Mouse (Mus musculus) C2C12 (cell line): ENCODE results near the gene Dgkd. TPM values are rescaled to one million over a fixed set of nuclear protein-coding genes. Genes with fewer than 3 reads are reported as not detected.
A peak's percentile ranks its signal among the peaks of the same experiment; 100 is the strongest.

ENCODE experiments used
- H3K27me3 ChIP-seq: one replicate; pipeline ENCODE4 v1.6.1; 2011; ENCODE audit not compliant: control insufficient read depth, insufficient read depth, insufficient read length
- H3K36me3 ChIP-seq: one replicate; pipeline ENCODE4 v1.6.1; 2011; ENCODE audit not compliant: control insufficient read depth, insufficient read depth
- H3K4me3 ChIP-seq: one replicate; pipeline ENCODE4 v1.5.1; 2011; ENCODE audit warnings: mild to moderate bottlenecking, control low read depth; ENCODE audit not compliant: poor library complexity, insufficient read depth, severe bottlenecking
- H3K79me2 ChIP-seq: one replicate; pipeline ENCODE4 v1.6.1; 2011; ENCODE audit not compliant: control insufficient read depth, insufficient read depth
- H3K79me3 ChIP-seq: one replicate; pipeline ENCODE4 v1.6.1; 2011; ENCODE audit warnings: low read depth, control low read depth
- H3ac ChIP-seq: one replicate; pipeline ENCODE3; 2011; ENCODE audit warnings: low read depth; ENCODE audit not compliant: control insufficient read depth, insufficient read length
- CEBPB ChIP-seq: IDR thresholded peaks from one replicate; pipeline ENCODE4 v1.6.1; 2011; ENCODE audit warnings: low read depth, mild to moderate bottlenecking, control low read depth, moderate library complexity
- CTCF ChIP-seq: IDR thresholded peaks from one replicate; pipeline ENCODE4 v1.5.1; 2011; ENCODE audit not compliant: control insufficient read depth, insufficient read depth, insufficient read length
- FOSL1 ChIP-seq: IDR thresholded peaks from one replicate; pipeline ENCODE4 v1.8.0; 2011; ENCODE audit warnings: mild to moderate bottlenecking, low read length; ENCODE audit not compliant: poor library complexity, insufficient read depth, severe bottlenecking
- MAX ChIP-seq: IDR thresholded peaks from one replicate; pipeline ENCODE4 v1.6.1; 2011; ENCODE audit warnings: mild to moderate bottlenecking, control low read depth
- MYOD1 ChIP-seq: IDR thresholded peaks from one replicate; pipeline ENCODE4 v1.6.1; 2011; ENCODE audit warnings: low read depth; ENCODE audit not compliant: control insufficient read depth, insufficient read length
- MYOG ChIP-seq: IDR thresholded peaks from one replicate; pipeline ENCODE4 v1.6.1; 2011; ENCODE audit not compliant: control insufficient read depth, insufficient read length; ENCODE audit errors: extremely low read depth
- USF1 ChIP-seq: IDR thresholded peaks from one replicate; pipeline ENCODE4 v1.6.1; 2011; ENCODE audit warnings: low read depth, mild to moderate bottlenecking, control low read depth, moderate library complexity
- polyA plus RNA-seq: library from polyadenylated mRNA; unstranded; fragments of >200 nt; fragmentation: generic; extraction: Trizol; gene quantifications from one replicate; pipeline ENCODE4 v1.2.1, GENCODE M21; 2012; ENCODE audit warnings: missing spikeins

Dgkd gene
- polyA plus RNA-seq, 1 experiment = 20.4 TPM

GRCm38 (mm10) chr1:87960752-87961151 is 107.7 kb downstream of the Dgkd start:
- no peaks in the 10 kb centered on the region for H3K79me3 ChIP-seq
- peaks cover 55% of the 10 kb centered on the region for H3K36me3 ChIP-seq
- H3K4me3 ChIP-seq = no peak overlapping the region
- H3K79me2 ChIP-seq = no peaks in the 10 kb centered on the region
- H3ac ChIP-seq = no peak overlapping the region
- TF ChIP-seq CEBPB = no peak
- no peak for TF ChIP-seq USF1
- TF ChIP-seq FOSL1 = no peak
- no peak for TF ChIP-seq MYOD1
- no peak for TF ChIP-seq MAX
- no peak for TF ChIP-seq MYOG
- no peaks in the 10 kb centered on the region for H3K27me3 ChIP-seq

- no peak for TF ChIP-seq USF1
- peak; percentile 28 for TF ChIP-seq CEBPB
Measured at GRCm38 (mm10) chr1:87961459-87962167, 108.5 kb downstream of the Dgkd start.

DNA sequence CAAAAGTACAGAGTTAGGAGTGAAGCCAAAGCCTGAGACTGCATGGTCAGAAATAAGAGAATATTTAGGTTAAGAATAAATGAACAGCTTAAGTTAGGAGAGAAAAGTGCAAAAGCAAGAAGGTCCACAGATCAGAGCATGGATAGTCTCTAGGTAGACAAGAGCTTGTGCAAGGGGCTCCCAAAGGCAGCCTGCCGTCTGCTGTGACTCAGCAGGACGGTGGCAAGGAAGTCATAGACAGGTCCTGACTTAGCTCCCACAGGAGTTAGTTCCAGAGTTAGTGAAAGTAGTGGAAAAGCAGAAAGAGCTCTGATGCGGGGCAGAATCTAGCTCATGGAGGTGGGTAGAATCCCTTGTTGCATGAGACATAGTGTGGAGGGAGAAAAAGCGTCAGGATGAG is 117.3 kb downstream of the Dgkd start:
- Histone ChIP-seq H3K79me2 (no peaks in the 10 kb centered on the region), H3K79me3 (no peaks in the 10 kb centered on the region), H3K4me3 (no peak overlapping the region), H3K27me3 (no peaks in the 10 kb centered on the region), H3K36me3 (peaks cover 67% of the 10 kb centered on the region), H3ac (no peak overlapping the region)
- TF ChIP-seq FOSL1 = no peak
- TF ChIP-seq USF1 = no peak
- no peak for TF ChIP-seq CEBPB
- TF ChIP-seq MAX = no peak
- no peak for TF ChIP-seq MYOG
- TF ChIP-seq MYOD1 = no peak
- TF ChIP-seq CTCF = no peak

More at GRCm38 (mm10) chr1:87961459-87962167, 108.5 kb downstream of the Dgkd start:
- H3K79me3 ChIP-seq = no peaks in the 10 kb centered on the region
- H3ac ChIP-seq = no peak overlapping the region
- peaks cover 48% of the 10 kb centered on the region for H3K36me3 ChIP-seq
- H3K79me2 ChIP-seq = no peaks in the 10 kb centered on the region
- no peaks in the 10 kb centered on the region for H3K27me3 ChIP-seq
- no peak overlapping the region for H3K4me3 ChIP-seq

DNA sequence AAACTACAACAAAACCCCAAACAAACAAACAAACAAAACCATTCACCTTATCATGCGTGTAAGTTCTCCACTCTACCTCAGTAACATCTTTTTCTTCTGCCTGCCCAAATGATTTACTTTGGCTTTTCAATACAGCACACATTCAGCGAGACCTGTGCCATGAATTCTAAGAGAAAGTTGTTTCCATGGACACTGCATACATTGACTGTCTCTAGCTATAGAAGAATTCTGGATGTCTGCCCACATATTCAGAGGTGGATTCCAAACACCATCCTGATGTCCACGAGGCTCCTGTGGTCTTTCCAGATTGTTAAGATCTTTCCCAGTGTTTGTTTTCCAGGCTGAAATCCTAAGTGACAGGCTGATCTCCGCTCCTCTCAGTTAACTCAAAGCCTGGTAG is 129.2 kb downstream of the Dgkd start:
- H3ac ChIP-seq = no peak overlapping the region
- no peaks in the 10 kb centered on the region for H3K79me2 ChIP-seq
- H3K36me3 ChIP-seq = peaks cover 90% of the 10 kb centered on the region
- H3K79me3 ChIP-seq = no peaks in the 10 kb centered on the region
- H3K4me3 ChIP-seq = no peak overlapping the region
- TF ChIP-seq FOSL1 (no peak), CEBPB (no peak), MYOG (no peak), MAX (no peak), CTCF (no peak), MYOD1 (no peak), USF1 (no peak)
- H3K27me3 ChIP-seq = no peaks in the 10 kb centered on the region

- TF ChIP-seq MYOG (no peak), USF1 (no peak), CEBPB (no peak), FOSL1 (no peak), CTCF (no peak), MAX (no peak), MYOD1 (no peak)
Measured at GRCm38 (mm10) chr1:87992716-87993115, 139.6 kb downstream of the Dgkd start.

More at GRCm38 (mm10) chr1:87992716-87993115, 139.6 kb downstream of the Dgkd start:
- peaks cover 68% of the 10 kb centered on the region for H3K36me3 ChIP-seq
- no peak overlapping the region for H3K4me3 ChIP-seq
- H3K79me2 ChIP-seq = no peaks in the 10 kb centered on the region
- no peaks in the 10 kb centered on the region for H3K79me3 ChIP-seq
- no peak overlapping the region for H3ac ChIP-seq
- H3K27me3 ChIP-seq = no peaks in the 10 kb centered on the region

Other genes with a start within 250 kb of the Dgkd start
- gene Inpp5d, start 233.0 kb upstream of the Dgkd start, polyA plus RNA-seq = 0.06 TPM
- 20.1 TPM for gene Atg16l1, start 97.4 kb upstream of the Dgkd start, polyA plus RNA-seq
- 0.68 TPM for gene Sag, start 49.6 kb upstream of the Dgkd start, polyA plus RNA-seq
- gene Usp40, start 155.3 kb downstream of the Dgkd start, polyA plus RNA-seq = 9.3 TPM
- gene Ugt1a10, start 202.1 kb downstream of the Dgkd start, polyA plus RNA-seq = not detected
- not detected for gene Ugt1a9, start 217.5 kb downstream of the Dgkd start, polyA plus RNA-seq
- not detected for gene Ugt1a8, start 234.5 kb downstream of the Dgkd start, polyA plus RNA-seq
- gene Ugt1a7c, start 241.8 kb downstream of the Dgkd start, polyA plus RNA-seq = not detected
- gene Ugt1a6b, start 250.0 kb downstream of the Dgkd start, polyA plus RNA-seq = not detected